Mouse (Mus musculus): ENCODE data around the gene Tmem151b.

The Tmem151b gene

DNA sequence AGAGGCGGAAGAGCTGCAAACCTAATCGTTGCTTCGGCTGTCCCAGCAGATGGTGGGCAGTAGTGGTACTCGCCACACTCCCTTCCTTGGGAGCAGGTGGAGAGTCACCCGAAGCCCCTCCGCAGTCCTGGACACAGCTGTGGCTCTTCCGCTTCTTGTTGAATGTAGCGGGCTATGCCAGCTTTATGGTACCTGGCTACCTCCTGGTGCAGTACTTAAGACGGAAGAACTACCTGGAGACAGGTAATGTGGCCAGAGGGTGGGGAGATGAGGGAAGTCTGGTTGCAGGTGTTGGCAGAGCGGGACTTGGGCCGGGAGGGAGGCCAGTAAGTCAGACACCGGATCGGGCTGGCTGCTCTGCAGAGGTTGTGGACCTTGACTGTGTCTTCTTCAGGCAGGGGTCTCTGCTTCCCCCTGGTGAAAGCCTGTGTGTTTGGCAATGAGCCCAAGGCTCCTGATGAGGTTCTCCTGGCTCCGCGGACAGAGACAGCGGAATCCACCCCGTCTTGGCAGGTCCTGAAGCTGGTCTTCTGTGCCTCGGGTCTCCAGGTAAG, 15.1 kb upstream of the Tmem151b start:
- no peak for DNase-seq (ENCODE audit: low read depth, low spot score)

DNA sequence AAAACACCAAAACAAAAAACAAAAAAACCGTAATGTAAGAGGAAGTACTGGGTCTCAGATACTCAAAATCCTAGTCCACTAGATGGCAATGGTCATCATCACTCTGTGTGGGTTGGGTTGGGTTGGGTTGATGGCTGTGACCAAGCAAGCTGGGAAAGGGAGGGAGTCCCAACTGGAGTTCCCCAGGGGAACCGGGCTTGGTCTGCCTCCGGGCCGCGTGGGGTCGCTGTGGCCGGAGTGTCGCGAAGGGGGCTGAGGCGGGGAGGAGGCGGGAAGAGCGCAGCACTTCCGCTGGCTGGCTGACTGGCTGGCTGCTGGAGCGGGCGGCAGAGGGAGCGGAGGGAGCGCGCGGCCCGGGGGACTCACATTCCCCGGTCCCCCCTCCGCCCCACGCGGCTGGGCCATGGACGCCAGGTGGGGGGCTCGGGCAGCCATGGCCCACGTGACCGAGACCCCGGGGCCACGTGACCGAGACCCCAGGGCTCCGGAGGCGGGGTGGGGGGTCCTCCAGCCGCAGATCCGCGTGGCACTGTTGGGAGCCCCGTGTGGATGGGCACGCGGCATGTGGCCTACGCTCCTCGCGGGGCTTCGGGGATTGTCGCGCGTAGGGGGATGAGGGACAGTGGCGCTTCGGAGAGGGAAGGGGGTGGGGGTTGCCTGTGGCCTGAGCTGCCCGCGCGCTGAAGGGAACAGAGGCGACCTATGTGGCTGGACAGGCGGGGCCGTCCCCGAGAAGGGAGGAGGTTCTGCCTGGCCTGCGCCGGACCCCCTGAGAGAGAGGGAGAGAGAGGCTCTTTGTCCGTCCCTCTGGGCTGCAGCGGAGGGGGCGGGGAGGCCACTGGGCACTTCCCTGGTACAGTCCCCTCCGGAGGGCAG, 14.4 kb upstream of the Tmem151b start, which contains the start of gene Slc35b2:
Slc35b2 (plus strand) TSS at position 220 of the 876 bp plus-strand sequence.
- peak; percentile 85 for DNase-seq (ENCODE audit: low read depth, low spot score)

DNA sequence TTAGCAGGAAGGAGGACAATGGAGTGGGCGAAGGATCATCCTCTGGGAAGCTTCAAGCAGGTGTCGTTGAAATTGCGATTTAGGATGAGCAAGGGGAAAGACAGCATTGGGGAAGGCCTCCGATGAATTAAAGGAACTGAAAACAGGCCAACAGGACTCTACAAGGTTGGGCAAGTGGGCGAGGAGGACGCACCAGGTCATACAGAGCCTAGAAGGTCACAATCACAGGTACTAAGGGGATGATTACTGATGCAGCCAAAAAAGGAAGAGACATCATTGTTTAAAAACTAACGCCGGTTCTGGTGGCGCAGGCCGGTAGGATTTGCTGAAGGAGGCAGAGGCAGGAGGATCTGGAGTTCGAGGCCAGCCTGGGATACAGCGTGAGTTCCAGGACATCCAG, 13.7 kb upstream of the Tmem151b start:
- DNase-seq (ENCODE audit: low read depth, low spot score) = no peak

DNA sequence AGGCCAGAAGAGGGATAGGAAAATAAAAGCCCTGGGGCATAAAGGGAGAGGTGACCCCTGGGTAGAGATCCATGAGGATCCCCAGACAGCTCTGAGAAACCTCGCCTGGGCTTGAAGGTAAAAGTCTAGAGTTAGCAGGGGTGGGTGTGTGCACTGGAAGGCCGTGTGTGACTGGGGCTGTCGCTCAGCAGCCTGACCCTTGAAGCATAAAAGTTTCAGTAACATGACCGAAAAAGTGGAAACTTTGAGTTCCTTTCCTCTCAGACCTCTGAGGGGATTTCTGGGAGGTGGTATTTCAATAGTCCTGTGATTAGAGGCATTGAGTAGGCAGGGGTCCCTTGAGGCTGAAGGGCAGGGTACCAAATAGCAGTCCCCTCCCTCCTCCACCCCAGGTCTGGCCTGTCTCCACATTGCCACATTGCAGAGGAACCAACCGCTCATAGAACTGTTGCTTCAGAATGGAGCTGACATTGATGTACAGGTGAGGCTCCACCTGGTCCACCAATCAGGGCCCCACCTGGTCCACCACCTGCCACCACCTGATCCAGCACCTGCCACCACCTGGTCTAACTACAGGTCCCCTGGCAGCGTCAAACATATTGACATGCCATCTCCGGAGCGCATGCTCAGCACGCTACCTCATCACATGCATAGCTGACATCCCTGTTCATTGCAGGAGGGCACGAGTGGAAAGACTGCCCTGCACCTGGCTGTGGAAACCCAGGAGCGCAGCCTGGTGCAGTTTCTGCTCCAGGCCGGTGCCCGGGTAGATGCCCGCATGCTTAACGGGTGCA, 10.5 kb upstream of the Tmem151b start:
- DNase-seq (ENCODE audit: low read depth, low spot score) = no peak

DNA sequence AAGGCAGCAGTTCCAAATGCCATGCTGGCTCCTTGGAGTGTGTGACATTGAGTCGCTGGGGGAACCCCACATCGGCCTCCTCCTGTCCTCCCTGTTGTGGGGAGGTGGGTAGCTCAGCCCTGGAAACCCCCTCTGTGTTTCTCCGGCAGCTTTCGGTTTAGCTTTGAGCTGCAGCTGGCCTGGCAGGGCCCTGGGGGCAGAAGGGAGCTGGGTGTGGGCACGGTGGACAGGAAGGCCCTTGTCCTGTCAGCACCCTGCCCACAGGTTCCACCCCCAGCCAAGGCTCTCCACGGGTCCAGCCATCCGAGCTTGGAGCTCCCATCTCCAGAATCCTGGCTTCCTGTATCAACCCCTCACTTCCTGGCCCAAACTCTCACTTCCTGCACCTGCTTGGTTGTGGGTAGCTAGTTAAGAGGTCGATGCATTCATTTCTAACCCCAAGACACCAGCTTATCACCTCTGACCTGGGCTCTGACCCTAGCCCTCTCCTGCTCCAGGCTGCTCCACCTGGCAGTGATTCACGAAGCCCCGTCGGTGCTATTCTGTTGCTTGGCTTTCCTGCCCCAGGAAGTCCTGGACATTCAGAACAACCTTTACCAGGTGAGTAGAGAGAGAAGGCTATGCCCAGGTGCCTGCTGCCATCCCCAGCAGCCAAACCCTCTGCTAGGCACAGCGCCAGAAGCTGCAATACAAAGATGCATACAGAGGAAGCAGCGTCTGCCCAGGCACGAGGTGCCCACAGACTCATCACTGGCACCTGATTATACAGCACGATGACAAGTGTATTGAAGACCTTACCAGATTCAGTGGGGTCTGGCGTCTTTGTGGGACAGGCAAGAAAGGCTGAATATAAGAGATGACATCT, 8.8 kb upstream of the Tmem151b start:
- DNase-seq (ENCODE audit: low read depth, low spot score) = no peak

DNA sequence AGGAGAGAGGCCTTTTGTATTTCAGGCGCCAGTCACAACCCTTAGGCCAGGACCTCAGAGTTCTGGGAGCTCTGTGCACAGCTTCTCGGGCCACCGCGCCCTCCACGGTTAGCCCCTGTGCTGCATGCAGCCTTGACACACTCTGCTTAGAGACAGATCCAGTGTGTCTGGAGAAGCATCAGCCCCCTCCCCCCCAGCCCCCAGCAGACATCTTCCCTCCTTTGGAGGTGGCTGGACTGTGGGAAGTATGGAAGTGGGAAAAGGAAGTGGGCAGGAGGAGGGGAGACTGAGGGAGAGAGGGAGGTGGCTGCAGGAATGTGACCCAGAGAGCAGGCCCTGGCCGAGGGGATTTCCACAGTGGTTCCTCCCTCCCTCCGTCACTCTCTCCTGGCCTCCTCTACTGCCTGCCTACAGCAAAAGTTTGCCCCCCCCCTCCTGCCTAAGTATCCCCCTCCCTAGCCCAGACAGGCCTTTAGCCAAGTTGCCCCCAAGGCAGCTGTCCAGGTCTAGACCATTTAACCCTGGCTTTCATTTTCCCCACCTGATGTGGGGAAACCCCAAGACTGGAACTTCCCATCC, 7.9 kb upstream of the Tmem151b start:
- DNase-seq (ENCODE audit: low read depth, low spot score) = no peak

DNA sequence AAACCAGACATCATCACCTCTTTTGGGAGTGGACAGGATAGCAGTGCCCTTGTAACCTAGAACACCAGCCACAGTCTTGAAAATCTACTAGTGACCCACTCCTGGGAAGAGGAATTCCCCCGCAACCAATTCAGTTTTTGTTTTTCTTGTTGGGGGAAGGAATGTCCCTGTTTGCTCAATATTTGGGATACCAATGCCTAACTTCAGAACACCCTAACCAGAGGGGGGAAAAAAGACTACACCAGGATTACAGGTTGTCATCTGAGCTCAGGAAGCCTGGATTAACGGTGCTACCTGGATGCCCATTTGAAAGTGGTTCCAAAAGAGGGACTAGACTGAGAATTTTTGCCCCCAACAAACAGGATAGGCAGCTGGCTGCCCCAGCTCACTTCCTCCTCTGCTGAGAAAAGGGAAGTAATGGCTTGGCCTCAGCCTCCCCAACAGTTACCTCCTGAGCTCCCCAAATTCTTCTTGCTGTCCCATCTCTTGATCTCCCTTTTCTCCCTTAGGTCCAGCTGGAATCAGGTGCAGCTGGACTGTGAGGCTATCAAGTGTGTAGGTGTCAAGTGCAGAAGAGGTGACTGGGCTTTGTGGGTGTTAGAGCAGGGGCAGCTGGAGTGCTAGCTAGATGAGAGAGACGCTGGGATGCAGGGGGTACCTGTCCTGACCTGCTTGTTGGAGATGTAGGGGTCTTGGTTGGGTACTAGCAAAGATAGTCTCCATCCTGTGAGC, 7.2 kb upstream of the Tmem151b start:
- DNase-seq (ENCODE audit: low read depth, low spot score) = no peak

DNA sequence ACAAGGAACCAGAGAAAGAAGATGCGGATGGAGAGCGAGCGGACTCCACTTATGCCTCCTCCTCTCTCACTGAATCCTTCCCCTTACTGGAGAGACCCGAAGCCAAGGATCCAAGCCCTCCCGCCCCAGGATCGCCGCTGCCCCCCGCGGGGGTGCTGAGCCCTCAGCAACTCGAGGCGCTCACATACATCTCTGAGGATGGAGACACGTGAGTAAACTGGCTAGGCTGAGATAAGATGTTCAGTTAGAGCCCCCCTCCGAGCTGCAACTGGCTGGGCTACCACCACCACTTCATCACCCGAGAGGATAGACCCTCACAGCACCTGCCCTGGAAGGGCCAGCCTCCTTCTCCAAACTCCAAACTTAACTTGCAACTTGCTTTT, 6.6 kb upstream of the Tmem151b start:
- no peak for DNase-seq (ENCODE audit: low read depth, low spot score)

DNA sequence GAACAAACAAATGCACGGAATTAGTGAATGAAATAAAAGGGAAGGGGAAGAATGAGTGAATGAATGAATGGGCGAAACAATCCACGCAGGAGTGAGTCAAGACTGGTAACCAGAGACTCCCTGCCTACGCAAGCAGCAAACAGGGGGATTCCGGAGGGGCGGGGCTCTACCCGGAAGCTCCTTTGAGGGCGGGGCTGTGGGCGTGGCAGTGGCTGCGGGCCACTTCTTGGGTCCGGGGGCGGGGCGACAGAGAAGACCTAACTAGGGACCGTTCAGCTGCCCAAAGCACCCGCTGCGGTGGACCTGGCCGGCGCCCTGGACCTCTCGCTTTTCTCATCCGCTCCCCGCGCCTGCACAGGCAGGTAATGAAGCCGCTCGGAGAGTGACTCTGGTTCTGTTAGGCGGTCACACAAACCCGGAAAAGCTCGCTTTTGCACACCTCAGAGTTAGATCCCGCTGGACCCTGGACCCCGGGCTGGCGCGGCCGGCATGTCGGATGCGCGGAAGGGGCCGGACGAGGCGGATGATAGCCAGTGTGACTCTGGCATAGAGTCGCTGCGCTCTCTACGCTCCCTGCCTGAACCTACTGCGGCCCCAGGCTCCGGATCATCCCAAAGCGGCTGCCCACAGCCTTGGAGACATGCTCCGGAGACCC, 6.1 kb upstream of the Tmem151b start, which contains the start of gene Nfkbie:
Nfkbie (plus strand) TSS at position 252 of the 655 bp plus-strand sequence.
- peak; percentile 85 for DNase-seq (ENCODE audit: low read depth, low spot score)

DNA sequence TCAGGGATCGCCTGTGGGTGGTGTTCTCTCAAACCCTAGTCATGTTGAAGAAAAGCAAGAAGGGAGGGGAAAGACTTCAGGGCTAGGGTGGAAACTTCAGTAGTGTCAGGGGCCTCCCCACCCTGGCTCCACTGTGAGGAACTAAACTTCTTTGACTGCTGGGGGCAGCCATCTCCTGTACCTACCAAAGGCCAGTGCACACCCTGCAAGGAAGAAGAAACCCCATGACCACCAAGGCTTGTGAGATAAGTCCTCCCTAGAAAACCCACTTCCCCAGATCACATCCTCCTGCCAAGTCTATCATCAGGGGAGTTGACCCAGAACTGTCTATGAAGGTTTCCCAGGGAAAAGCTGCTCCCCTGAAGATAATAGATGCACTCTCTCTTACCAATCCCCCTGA, 4.9 kb upstream of the Tmem151b start:
- DNase-seq (ENCODE audit: low read depth, low spot score) = no peak

DNA sequence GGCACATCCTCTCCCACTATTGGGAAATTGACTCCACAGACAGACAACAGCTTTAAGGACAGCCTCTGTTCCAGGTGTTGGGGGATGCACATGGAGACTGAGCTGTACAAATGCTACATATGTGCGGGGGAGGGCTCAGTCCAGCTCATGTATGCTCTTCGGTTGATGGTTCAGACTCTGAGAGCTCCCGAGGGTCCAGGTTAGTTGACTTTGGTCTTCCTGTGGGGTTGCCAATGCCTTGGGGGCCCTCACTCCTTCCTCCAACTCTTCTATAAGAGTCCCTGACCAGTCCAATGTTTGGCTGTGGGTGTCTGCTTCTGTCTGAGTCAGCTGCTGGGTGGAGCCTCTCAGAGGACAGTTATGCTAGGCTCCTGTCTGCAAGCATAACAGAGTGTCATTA, 3.6 kb upstream of the Tmem151b start:
- DNase-seq (ENCODE audit: low read depth, low spot score) = no peak

DNA sequence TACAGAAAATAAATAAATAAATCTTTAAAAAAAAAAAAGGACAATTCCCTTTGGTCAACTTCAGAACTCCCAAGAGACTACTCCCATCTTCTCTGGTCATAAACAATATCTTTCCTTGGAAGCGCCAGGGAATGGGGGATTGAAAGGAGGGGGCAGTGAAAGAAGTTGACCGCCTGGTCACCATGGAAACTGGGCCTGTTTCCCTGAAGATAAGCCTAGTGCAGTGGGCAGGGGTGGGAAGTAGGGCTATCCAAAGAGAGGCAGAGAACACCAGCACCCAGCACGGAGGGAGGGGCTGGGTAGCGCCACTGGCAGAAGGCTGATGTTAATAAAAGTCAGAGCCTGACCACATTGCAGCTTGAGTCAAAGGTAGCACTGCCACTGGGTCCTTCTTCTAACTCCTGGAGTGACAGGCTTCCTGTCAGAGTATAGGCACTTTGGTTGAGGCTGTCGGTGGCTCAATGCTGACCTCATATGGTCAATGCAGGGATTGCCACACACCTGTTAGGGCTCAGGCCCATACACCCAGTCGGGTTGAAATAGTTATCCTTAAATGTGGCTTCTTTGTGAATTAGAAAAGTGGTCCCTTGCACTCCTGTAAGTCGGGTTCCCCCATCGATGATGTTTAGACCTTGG, 2.5 kb upstream of the Tmem151b start:
- DNase-seq (ENCODE audit: low read depth, low spot score) = peak; percentile 63

DNA sequence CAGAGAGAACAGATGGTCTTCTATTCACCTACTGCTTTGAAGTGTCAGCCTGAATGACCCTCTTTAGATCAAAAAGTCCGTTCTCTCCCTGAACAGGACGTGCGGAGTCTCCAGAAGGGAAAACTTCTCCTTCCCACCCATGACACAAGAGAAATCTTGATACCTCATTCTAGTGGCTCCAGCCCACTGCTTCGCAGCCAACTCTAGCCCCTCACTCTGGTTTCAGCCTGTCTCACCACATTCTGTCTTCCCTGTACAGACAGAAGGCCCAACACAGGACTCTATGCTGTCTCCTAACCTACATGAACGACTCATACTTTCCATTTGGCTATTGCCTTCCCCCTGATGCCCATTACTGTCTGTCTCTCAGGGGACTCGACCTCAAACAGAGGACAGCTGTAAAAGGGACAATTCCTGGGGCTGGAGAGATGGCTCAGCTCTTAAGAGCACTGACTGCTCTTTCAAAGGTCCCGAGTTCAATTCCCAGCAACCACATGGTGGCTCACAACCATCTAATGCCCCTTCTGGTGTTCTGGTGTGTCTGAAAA, 1.8 kb upstream of the Tmem151b start:
- no peak for DNase-seq (ENCODE audit: low read depth, low spot score)

DNA sequence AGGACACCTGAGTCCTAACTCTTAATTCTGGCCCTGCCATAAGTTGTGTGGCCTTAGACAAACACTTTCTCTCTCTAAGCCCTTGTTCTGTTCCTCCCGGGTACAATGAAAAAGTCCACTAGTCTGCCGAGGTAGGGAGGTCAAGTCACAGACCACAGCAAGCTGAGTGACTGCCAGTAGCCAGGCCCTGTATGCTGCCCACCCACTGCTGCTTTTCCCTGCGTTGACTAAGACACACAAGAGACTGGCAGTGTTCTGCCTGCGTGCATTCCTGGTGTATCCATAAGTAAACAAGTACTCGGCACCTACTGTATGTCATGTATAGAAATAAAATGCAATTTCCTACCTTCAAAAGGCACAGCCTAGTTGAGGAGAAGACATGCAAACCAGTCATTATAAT, 776 bp upstream of the Tmem151b start:
- DNase-seq (ENCODE audit: low read depth, low spot score) = no peak

DNA sequence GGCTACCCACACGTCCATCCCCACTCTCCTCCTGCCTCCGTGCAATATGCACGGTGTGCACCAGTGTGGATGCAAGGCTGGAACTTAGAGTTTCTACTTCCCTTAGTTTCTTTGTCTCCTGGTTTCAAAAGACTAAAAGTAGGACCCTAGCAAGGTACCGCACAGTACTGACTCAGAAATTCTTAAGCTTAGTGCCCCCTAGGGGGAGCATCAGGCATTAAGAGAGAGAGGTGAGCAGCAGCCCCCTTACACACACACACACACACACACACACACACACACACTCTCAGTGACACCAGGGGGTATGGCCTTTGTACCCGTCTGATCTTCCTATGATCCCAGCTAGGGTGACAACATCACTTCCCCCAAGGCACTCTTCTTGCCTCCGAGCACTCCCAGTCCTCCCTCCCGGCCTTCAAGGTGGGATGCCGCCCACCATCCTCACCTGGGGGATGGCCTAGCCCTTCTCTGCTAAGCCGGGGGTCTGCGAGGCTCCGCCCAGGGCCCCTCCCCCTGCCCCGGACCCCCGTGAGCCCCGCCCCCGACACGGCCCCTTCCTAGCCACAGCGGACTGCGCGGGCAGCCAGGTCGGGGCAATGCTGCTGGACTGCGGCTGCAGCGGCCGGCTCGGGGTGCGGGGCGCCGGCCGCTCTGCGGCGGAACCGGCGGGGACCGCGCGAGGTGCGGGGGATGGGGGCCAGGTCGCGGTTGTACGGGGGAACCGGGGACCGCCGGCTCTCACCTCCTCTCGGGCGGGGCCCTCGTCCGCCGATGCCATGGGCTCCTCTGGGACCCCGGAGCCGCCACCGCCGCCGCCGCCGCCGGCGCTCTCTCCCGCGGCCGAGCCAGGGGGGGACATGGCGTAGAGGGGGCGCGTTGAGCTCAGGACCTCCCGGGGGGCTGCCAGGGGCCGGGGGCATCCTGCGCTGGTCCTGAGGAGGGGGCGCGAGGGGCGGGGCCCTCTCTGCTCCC, 650 bp downstream of the Tmem151b start:
- DNase-seq (ENCODE audit: low read depth, low spot score) = no peak

DNA sequence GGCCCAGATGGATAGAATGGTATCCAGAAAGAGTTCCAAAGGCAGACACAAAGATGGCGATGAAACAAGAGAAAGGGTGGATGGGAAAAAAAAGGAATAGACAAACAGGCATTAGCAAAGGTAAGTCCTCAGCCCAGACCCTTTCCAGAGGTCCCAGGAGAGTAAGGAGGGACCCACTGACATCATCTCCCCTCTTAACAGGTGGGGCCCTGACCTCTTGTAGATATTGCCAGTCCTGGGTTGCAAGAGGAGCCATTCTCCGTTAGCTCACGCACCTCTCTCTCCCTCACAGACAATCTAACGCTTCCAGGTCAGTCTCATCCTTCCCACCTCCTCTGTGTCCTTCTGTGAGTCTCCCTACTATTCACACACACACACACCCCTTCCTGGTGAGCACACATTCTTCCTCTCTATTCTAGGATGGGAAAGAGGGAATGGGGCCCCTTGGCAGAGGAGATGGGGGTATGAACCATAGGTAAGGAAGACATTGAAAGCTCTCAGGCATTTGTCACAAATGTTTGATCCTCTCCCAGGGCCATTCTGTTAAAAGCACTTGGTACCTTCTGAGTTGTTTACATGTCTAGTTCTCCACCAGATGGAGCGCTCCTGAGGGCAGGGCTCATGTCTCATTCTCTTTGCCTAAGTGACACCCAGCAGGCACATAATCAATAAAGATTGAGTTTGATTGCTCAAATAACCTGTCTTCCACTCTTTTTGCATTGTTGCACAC, 1.9 kb downstream of the Tmem151b start:
- no peak for DNase-seq (ENCODE audit: low read depth, low spot score)

DNA sequence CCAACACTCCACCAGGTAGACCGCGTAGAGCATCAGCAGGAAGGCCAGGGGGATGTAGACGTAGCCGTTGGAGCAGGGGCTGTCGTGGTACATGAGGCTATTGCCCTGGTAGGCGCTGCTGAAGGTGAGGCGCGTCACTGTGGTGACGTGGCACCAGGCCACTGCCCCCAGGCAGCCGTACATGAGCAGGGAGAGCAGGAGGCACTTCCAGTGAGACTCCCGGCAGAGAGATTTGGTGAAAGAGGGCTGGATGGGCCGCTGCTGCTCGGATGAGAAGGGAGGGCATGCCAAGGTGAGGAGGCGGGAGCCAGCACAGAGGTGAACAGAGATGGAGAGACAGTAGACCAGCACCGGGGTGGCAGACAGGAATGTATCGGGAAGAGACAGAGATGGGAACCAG, 2.5 kb downstream of the Tmem151b start:
- no peak for DNase-seq (ENCODE audit: low read depth, low spot score)
